Mouse (Mus musculus) spleen, embryonic (tissue): ENCODE results near the gene Sod3.

ENCODE experiments used
- CTCF ChIA-PET: fragments of 350-600 bp; sonication (Branson Sonifier 250); formaldehyde crosslinking; loops from one replicate; lab custom pipeline; 2022; lab: Charles Lee

Gene Sod3

DNA sequence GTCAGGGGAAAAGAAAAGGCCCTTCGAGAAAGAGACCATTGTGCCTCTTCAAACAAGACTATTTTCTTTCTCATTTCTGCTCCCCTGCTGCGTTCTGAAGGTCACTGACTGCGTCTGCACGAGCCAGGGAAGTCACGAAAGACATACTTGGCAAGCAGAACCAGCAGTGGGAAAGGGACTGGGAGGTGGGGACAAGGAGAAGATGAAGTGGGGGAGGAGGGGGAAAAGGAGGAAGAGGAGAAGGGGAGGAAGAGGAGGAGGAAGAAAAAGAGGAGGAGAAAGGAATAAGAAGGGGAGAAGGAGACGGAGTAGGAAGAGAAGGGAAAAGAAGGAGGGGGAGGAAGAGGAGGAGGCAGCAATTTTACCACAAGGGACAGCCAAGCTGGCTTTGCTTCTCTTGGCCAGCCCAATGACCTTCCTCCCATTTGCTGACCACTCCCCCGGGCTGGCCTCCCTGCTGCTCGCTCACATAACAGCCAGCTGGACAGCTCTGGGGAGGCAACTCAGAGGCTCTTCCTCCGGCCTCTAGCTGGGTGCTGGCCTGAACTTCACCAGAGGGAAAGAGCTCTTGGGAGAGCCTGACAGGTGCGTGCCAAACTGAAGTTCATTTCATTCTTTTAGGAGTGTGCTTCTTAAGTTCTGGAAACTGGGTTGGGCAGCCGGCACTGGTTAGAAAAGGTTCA lies at the start of gene Sod3:
TSS of gene Sod3 (plus strand) at position 324 of the 683 bp plus-strand sequence.
- CTCF ChIA-PET: no interaction called here

GRCm38 (mm10) chr5:52316926-52317325 lies 46.7 kb upstream of the Sod3 start:
- CTCF ChIA-PET: no interaction called here

DNA sequence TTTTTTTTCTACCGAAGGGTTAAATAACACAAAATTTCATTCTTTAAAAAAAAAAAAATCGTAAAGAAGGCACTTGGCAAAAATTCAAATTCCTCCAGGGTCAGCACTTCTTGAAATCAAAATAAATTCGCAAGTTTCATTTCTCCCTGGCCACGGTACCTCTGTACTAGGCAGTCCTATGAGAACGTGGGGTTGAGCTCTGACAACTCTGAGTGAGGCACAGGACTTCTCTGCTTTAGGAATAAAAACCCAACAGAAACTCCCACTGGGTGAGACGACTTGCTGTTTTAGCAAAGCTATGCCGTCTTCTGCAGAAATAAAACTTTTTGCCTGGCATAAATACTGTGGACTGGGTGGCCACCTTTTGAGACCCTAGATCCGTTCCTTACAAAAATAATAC lies 44.1 kb upstream of the Sod3 start:
- CTCF ChIA-PET: no interaction called here

GRCm38 (mm10) chr5:52332120-52332519 lies 31.5 kb upstream of the Sod3 start:
- CTCF ChIA-PET: no interaction called here

DNA sequence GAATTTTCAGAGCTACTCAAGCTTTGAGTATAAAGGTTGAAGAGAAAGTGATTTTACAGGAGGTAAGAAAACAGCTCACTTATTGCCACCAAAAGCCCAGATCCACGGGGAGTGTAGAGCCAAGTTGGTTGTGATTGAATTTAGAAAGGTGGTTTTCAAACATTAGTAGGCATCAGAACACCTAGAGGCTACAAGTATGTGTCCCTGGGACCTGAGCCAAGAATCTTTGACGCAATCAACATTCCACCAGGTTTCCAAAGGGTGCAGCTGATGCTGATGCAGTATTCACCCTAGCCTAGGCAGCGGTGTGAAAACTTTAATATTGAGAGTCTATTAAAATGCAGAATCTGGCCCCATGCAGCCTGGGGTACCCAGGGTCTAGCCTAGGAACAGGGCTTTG lies 28.0 kb upstream of the Sod3 start:
- CTCF ChIA-PET: no interaction called here

- CTCF ChIA-PET: no interaction called here
Measured at GRCm38 (mm10) chr5:52339134-52339533, 24.5 kb upstream of the Sod3 start.

- CTCF ChIA-PET: no interaction called here
Measured at GRCm38 (mm10) chr5:52346890-52347289, 16.7 kb upstream of the Sod3 start.

DNA sequence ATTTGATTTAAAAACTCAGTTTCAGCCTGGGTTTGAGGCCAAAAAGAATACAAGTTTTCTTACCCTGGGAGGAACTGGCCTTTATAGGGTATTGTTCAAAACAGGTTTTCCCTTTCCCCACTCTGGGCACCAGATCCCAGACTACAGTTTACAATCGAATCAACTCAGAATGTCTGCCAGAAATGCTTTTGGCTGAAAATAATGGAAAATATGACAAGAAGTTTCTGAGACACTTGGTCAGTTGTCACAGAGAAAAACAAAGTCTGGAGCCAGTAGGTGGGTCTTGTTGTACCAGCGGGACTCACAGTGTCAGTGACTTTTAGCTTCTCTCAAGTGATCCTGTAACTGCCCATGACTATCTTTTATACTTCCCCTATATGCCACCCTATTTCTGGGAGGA lies 13.1 kb upstream of the Sod3 start:
- CTCF ChIA-PET: no interaction called here

- CTCF ChIA-PET: no interaction called here
Measured at GRCm38 (mm10) chr5:52351561-52351960, 12.0 kb upstream of the Sod3 start.

- CTCF ChIA-PET: no interaction called here
Measured at GRCm38 (mm10) chr5:52352730-52353129, 10.9 kb upstream of the Sod3 start.

DNA sequence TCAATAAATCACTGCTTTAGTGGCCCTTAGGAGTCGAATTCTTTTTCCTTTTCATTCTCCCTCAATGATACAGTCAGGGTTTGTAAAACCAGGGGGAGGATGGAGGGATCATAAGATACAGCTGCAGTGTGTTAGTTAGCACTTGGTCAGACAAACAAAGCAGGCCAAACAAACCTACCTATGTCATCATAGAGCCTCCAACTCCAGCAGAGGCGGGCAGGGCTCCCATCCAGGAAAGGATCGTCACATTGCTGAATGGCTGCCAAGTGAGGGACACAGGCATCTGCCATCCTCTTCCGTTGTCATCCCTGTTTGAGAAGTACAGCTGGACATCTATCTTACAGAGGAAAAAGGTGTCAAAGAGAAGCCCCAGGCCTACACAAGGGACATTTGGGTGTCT lies 9.2 kb upstream of the Sod3 start:
- CTCF ChIA-PET: no interaction called here

- CTCF ChIA-PET: no interaction called here
Measured at GRCm38 (mm10) chr5:52355612-52356011, 8.0 kb upstream of the Sod3 start.

DNA sequence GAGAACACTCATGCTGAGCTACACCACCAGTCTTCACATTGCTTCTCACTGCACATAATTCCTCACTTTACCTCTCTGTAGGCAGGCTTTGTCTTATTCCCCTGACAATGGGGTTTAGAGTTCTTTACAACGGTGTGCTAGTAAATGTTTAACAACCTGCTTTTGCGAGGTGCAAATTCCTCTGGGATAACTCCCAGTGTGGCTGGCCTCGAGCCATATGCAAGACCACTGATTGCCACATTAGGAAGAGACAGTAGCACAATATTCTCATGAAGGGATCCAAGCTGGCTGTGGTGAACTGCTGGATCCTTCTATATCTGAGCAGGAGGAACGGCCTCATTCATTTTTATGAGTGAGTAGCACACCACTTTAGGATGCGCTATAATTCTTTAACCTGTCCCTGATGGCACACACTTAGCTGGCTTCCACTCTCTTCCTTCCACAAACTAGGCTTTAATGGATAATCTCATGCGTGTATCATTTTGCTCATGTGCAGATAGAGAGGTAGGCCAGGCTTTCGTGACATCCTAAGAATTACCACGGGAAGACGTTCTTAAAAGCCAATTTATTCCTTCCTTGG lies 6.3 kb upstream of the Sod3 start:
- CTCF ChIA-PET: no interaction called here

DNA sequence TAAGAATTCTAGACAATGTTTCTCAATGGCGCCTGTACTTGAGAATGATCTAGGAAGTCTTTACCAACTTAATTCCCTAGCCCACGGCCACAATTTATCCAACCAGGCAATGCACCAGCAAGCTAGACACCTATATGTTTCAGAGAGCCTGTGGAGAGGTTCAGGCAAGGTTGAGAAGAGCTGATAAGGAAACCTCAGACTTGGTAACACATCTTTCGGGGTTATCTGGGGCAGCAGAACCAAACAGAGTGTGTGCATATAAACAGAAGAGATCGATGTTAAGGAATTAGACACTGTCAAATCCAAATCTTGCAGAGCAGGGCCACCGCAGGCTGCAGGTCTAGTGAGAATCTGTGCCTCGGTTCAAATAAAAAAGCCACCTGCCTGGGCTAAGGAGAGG lies 5.5 kb upstream of the Sod3 start:
- CTCF ChIA-PET: no interaction called here

GRCm38 (mm10) chr5:52360286-52361049 lies 3.1 kb upstream of the Sod3 start:
- CTCF ChIA-PET: interaction anchor here (0.6 kb wide), 1 partner anchor 69 kb away, joined by 3 read pairs; no protein-coding TSS in a partner anchor

DNA sequence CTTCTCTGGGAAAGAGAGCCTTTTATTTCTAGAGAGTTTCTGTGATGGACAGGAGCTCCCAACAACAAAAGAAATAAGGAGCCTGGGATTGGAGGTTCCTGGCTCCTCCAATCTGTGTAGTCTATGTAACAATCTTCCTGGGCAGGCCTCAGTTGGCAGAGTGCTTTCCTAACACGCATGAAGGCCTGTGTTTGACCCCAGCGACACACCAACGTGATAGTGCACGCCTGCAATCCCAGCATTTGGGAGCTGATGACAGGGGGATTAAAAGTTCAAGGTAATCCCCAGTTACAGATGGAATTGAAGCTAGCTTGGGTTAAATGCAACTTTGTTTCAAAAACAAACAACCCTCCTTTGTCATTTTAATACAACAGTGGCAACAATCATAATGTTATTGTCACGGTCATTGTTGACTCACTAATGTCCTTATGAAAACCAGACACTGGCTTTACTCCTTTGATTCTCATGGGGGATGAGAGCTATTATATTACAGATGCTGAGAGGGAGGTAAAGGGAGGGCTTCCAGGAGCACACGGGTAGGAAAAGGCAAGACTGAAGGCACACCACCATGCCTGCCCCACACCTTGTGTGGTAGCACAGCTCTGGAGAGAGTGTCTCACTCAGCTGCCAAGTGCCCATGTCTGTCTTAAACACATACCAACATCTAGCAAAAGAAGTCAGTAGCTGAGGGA lies 669 bp upstream of the Sod3 start:
- CTCF ChIA-PET: no interaction called here

DNA sequence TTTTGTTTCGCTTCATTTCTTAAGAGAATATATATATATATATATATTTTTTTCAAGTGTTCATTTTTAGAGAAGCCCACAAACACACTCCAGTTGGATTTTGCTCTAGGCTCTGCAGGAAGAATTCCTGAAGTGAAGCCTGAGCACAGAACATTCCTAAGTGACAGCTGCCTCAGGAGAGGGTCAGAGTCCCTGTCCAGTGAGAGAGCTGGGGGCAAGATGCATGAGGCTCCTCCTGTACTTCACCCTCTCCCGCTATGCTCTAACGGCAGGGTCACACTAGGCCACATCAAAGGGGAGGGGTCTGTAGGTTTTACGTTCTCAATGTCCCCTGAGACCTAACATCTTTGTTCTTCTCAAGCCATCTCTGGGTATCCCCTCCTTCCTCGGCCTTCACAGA lies 930 bp downstream of the Sod3 start:
- CTCF ChIA-PET: no interaction called here

DNA sequence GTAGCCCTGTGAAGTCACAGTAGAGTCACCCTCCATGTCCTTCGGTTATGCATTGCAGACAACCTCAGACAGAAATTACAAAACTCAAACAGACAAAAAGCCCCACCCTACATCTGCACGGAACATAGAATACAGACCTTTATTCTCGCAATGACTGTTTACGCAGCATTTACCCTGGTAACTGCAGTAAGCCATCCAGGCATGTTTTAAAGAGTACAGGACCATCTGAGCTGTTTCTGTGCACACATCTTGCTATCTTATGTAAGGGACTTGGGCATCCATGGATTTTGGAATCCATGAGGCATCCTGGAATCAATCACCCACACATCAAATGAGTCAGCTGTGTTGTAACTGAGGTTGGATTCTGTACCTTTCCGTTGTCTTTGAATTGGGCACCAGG lies 2.3 kb downstream of the Sod3 start:
- CTCF ChIA-PET: no interaction called here

GRCm38 (mm10) chr5:52366661-52367060 lies 3.1 kb downstream of the Sod3 start:
- CTCF ChIA-PET: no interaction called here

DNA sequence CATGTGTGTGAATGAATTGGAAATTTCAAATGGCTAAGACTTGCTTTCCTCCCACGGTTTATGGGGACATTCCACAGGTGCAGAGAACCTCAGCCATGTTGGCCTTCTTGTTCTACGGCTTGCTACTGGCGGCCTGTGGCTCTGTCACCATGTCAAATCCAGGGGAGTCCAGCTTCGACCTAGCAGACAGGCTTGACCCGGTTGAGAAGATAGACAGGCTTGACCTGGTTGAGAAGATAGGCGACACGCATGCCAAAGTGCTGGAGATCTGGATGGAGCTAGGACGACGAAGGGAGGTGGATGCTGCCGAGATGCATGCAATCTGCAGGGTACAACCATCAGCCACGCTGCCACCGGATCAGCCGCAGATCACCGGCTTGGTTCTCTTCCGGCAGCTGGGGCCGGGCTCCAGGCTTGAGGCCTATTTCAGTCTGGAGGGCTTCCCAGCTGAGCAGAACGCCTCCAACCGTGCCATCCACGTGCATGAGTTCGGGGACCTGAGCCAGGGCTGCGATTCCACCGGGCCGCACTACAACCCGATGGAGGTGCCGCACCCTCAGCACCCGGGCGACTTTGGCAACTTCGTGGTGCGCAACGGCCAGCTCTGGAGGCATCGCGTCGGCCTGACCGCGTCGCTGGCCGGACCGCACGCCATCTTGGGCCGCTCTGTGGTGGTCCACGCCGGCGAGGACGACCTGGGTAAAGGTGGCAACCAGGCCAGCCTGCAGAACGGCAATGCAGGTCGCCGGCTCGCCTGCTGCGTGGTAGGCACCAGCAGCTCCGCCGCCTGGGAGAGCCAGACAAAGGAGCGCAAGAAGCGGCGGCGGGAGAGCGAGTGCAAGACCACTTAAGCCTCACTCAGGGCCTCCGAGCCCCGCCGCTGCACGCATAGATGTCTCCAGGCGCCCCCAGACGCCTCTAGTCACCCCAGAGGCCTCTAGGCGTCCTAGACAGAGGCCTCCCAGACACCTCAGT lies 4.6 kb downstream of the Sod3 start:
- CTCF ChIA-PET: no interaction called here

GRCm38 (mm10) chr5:52370901-52371300 lies 7.3 kb downstream of the Sod3 start:
- CTCF ChIA-PET: no interaction called here
